Mouse (Mus musculus) midbrain, embryonic 16.5 days (tissue): Measurements from ENCODE around the gene Nkain2. TPM values are rescaled to one million over a fixed set of nuclear protein-coding genes. Genes with fewer than 3 reads are reported as not detected.

Experiments
- ATAC-seq: fragments of 200-750 bp; cut with Nextera tagmentation; 2 replicates; pipeline ENCODE4 v1.8.0; 2017; ENCODE audit warnings: moderate TSS enrichment
- H3K27ac ChIP-seq: fragments of 300-500 bp; sonication (generic); 2 replicates; pipeline ENCODE4 v1.5.1; 2014; ENCODE audit warnings: mild to moderate bottlenecking, low read length, mixed read lengths
- H3K27me3 ChIP-seq: fragments of 300-500 bp; sonication (generic); 2 replicates; pipeline ENCODE4 v1.6.1; 2014; ENCODE audit warnings: low read depth, low read length, mixed read lengths; ENCODE audit not compliant: control insufficient read depth, insufficient read depth
- H3K36me3 ChIP-seq: fragments of 300-500 bp; sonication (generic); 2 replicates; pipeline ENCODE4 v1.6.1; 2014; ENCODE audit warnings: mild to moderate bottlenecking, low read length, moderate library complexity, mixed read lengths; ENCODE audit not compliant: control insufficient read depth, insufficient read depth
- H3K4me1 ChIP-seq: fragments of 300-500 bp; sonication (generic); 2 replicates; pipeline ENCODE4 v1.6.1; 2014; ENCODE audit warnings: mild to moderate bottlenecking, low read length, mixed read lengths; ENCODE audit not compliant: control insufficient read depth, insufficient read depth
- H3K4me2 ChIP-seq: fragments of 300-500 bp; sonication (generic); 2 replicates; pipeline ENCODE4 v1.6.1; 2014; ENCODE audit warnings: mild to moderate bottlenecking, low read length, mixed read lengths
- H3K4me3 ChIP-seq: fragments of 300-500 bp; sonication (generic); 2 replicates; pipeline ENCODE4 v1.5.1; 2014; ENCODE audit warnings: low read depth, mild to moderate bottlenecking, low read length, moderate library complexity, mixed read lengths
- H3K9ac ChIP-seq: fragments of 300-500 bp; sonication (generic); 2 replicates; pipeline ENCODE4 v1.6.1; 2014; ENCODE audit warnings: low read depth, low read length, mixed read lengths
- H3K9me3 ChIP-seq: fragments of 300-500 bp; sonication (generic); replicated peaks from 2 replicates; pipeline ENCODE4 v1.6.1; 2014; ENCODE audit warnings: mild to moderate bottlenecking, low read length, mixed read lengths; ENCODE audit not compliant: control insufficient read depth, poor library complexity, severe bottlenecking
- WGBS: fragments of 180-500 bp; shearing (Covaris S2); extraction: QIAGEN DNeasy Blood & Tissue Kit; methylation state at CpG from one replicate; pipeline ENCODE4 v1.1.7; 2014; 5-methylcytosine and 5-hydroxymethylcytosine counted together
- polyA plus RNA-seq: library from polyadenylated mRNA; unstranded; fragments of >200 nt; fragmentation: Nextera tagmentation; extraction: Ambion mirVana; gene quantifications from 2 replicates; pipeline ENCODE4 v1.2.1, GENCODE M21; 2015

The Nkain2 gene
- polyA plus RNA-seq, 1 experiment from 2014 or later: 15.2 TPM

- H3K9ac ChIP-seq: no peak overlapping the region
- no peak for ATAC-seq
- no peak overlapping the region for H3K27ac ChIP-seq
- WGBS: 86% methylated on average over 2 of the region's 2 CpGs
- H3K36me3 ChIP-seq: no peaks in the 10 kb centered on the region
- no peak overlapping the region for H3K4me2 ChIP-seq
- H3K4me3 ChIP-seq: no peak overlapping the region
- no peaks in the 10 kb centered on the region for H3K4me1 ChIP-seq
- H3K27me3 ChIP-seq: no peaks in the 10 kb centered on the region
- H3K9me3 ChIP-seq: no peaks in the 10 kb centered on the region
Observed at GRCm38 (mm10) chr10:32058251-32058650, 832.0 kb downstream of the Nkain2 start.

DNA sequence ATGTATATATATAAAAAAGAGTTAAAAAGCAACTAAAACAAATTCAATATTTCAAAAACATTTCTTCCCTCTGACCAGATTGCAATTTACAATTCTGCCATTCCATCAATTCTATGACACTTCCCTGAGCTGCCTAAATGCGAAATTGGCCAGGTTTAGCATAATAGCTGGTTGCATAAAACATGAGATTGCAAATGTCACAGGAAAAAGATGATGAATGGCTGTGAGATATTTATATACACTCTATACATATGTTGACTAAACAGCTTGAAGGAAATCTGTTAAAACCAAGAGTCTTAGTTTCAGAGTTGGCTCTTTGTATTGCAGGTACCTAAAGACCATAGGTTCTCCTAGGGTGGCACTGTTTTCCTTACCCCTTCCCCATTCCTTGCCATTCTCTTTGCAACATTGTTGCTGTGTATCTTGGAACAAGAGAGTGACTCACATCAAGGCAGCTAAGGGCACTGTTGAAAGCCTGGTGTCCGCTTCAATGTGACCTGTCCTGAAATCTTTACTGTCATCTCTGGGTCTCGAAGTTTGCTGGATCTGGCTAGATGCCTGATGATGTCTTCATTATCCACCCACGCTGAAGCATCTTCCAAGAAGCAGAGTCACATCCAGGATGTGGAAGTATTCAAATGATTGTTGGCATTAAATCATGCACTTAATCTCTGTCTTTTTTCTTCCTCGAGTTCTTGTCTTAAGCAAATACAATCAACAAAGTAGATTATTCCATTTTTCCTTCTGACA is 837.5 kb downstream of the Nkain2 start:
- no peak overlapping the region for H3K27ac ChIP-seq
- H3K27me3 ChIP-seq: no peaks in the 10 kb centered on the region
- no peak overlapping the region for H3K4me3 ChIP-seq
- 80% methylated on average over 5 of the region's 5 CpGs for WGBS
- no peak for ATAC-seq
- H3K36me3 ChIP-seq: no peaks in the 10 kb centered on the region
- no peaks in the 10 kb centered on the region for H3K4me1 ChIP-seq
- no peak overlapping the region for H3K4me2 ChIP-seq
- H3K9ac ChIP-seq: no peak overlapping the region
- H3K9me3 ChIP-seq: no peaks in the 10 kb centered on the region

GRCm38 (mm10) chr10:32052045-32052444 is 838.2 kb downstream of the Nkain2 start:
- Histone ChIP-seq H3K4me3 (no peak overlapping the region), H3K4me1 (no peaks in the 10 kb centered on the region), H3K9me3 (no peaks in the 10 kb centered on the region), H3K9ac (no peak overlapping the region), H3K4me2 (no peak overlapping the region), H3K36me3 (no peaks in the 10 kb centered on the region), H3K27me3 (no peaks in the 10 kb centered on the region), H3K27ac (no peak overlapping the region)
- WGBS: 77% methylated on average over 6 of the region's 6 CpGs
- no peak for ATAC-seq

GRCm38 (mm10) chr10:32029996-32030395 is 860.3 kb downstream of the Nkain2 start:
- no peak for ATAC-seq
- Histone ChIP-seq H3K4me1 (no peaks in the 10 kb centered on the region), H3K4me2 (no peak overlapping the region), H3K9me3 (no peaks in the 10 kb centered on the region), H3K27me3 (no peaks in the 10 kb centered on the region), H3K36me3 (no peaks in the 10 kb centered on the region), H3K27ac (no peak overlapping the region), H3K4me3 (no peak overlapping the region), H3K9ac (no peak overlapping the region)
- WGBS: 63% methylated on average over 1 of the region's 1 CpGs

GRCm38 (mm10) chr10:32018385-32018784 is 871.9 kb downstream of the Nkain2 start:
- Histone ChIP-seq H3K36me3 (no peaks in the 10 kb centered on the region), H3K4me2 (no peak overlapping the region), H3K9me3 (no peaks in the 10 kb centered on the region), H3K27ac (no peak overlapping the region), H3K9ac (no peak overlapping the region), H3K27me3 (no peaks in the 10 kb centered on the region), H3K4me1 (no peaks in the 10 kb centered on the region), H3K4me3 (no peak overlapping the region)
- ATAC-seq: no peak
- WGBS: 92% methylated on average over 1 of the region's 1 CpGs

GRCm38 (mm10) chr10:32001216-32001753 is 889.0 kb downstream of the Nkain2 start:
- 84% methylated on average over 1 of the region's 1 CpGs for WGBS
- Histone ChIP-seq H3K36me3 (no peaks in the 10 kb centered on the region), H3K4me2 (no peak overlapping the region), H3K9me3 (no peaks in the 10 kb centered on the region), H3K27me3 (no peaks in the 10 kb centered on the region), H3K27ac (no peak overlapping the region), H3K9ac (no peak overlapping the region), H3K4me1 (no peaks in the 10 kb centered on the region), H3K4me3 (no peak overlapping the region)
- ATAC-seq: no peak

DNA sequence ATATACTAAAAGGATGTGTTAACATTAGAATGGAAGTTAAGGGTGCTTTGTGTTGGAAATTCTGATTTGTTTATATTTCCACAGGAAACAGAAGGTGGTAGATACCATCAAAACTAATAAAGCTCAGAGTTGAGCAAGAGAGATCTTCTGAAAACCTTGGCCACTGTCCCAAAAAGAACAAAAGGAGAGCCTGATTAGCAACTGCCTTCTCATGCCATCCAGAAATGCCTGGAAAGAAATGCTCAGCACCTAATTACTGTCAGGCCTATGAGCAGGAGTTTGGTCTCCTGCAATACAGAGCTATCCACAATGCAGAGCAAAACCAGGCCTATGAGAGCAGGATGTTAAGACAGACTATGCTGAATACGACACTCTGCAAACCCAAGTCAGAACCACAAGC is 897.1 kb downstream of the Nkain2 start:
- Histone ChIP-seq H3K4me1 (no peaks in the 10 kb centered on the region), H3K9me3 (no peaks in the 10 kb centered on the region), H3K9ac (no peak overlapping the region), H3K4me2 (no peak overlapping the region), H3K27ac (no peak overlapping the region), H3K4me3 (no peak overlapping the region), H3K36me3 (no peaks in the 10 kb centered on the region), H3K27me3 (no peaks in the 10 kb centered on the region)
- ATAC-seq: no peak
- WGBS: 85% methylated on average over 1 of the region's 1 CpGs

DNA sequence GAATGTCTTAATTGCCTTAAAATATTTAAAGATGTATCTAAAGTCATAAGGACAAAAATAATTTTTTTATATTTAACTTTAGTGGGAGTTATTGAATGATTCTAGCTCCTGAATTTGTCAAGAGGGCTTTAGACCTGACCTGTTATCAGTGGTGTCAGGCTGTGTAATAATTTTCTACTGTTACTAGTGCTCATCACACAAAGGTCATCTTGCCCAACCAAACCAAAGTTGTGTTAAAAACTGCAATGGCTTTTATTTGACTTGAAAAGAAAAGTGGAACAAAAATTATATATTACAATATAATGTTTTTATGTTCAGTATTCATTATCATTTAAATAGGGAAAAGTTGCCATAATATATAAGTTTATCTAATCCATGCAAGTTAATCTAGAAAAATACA is 911.9 kb downstream of the Nkain2 start:
- Histone ChIP-seq H3K4me2 (no peak overlapping the region), H3K4me1 (no peaks in the 10 kb centered on the region), H3K36me3 (no peaks in the 10 kb centered on the region), H3K9me3 (no peaks in the 10 kb centered on the region), H3K9ac (no peak overlapping the region), H3K27ac (no peak overlapping the region), H3K27me3 (no peaks in the 10 kb centered on the region), H3K4me3 (no peak overlapping the region)
- no peak for ATAC-seq

GRCm38 (mm10) chr10:31947178-31947726 is 943.0 kb downstream of the Nkain2 start:
- no peak overlapping the region for H3K4me2 ChIP-seq
- H3K27ac ChIP-seq: no peak overlapping the region
- no peaks in the 10 kb centered on the region for H3K27me3 ChIP-seq
- 39% methylated on average over 2 of the region's 2 CpGs for WGBS
- no peak overlapping the region for H3K4me3 ChIP-seq
- H3K9me3 ChIP-seq: no peaks in the 10 kb centered on the region
- ATAC-seq: no peak
- no peaks in the 10 kb centered on the region for H3K4me1 ChIP-seq
- no peak overlapping the region for H3K9ac ChIP-seq
- H3K36me3 ChIP-seq: no peaks in the 10 kb centered on the region
